ENCODE assay signal across 16 mouse cellular contexts in genomic region chr4:87759625-87760024, GRCm38 (mm10).
"Had no signal": no experiment of that assay in that cellular context is flagged by ENCODE, and none has a peak within 500 bp of the region (broad histone marks: within the 10 kb centered on the region; RNA-seq: fewer than 3 reads in every experiment).

No protein-coding gene starts in this region.

- H3K27me3 ChIP-seq: neural tube, embryonic 13.5 days; neural tube, embryonic 15.5 days; stomach, embryonic 15.5 days had no signal

- H3K9me3 ChIP-seq: neural tube, embryonic 13.5 days; neural tube, embryonic 15.5 days; stomach, embryonic 15.5 days had no signal

- H3K4me3 ChIP-seq: neural tube, embryonic 13.5 days; neural tube, embryonic 15.5 days; stomach, embryonic 15.5 days had no signal

- H3K4me2 ChIP-seq: neural tube, embryonic 13.5 days; neural tube, embryonic 15.5 days; stomach, embryonic 15.5 days had no signal

- DNase-seq: retina, postnatal 1 day; right cerebral cortex, adult 18-20 months; right cerebral cortex, postnatal 14 days; right cerebral cortex, postnatal 25 days; right cerebral cortex, postnatal 4 days; spleen, adult 18-20 months; thymus, adult 18-20 months; thymus, adult 2 months; thymus, postnatal 14 days; thymus, postnatal 25 days; thymus, postnatal 36 days; thymus, postnatal 4 days had no signal

- H3K9ac ChIP-seq: neural tube, embryonic 13.5 days; neural tube, embryonic 15.5 days; stomach, embryonic 15.5 days had no signal

- H3K27ac ChIP-seq: neural tube, embryonic 13.5 days; neural tube, embryonic 15.5 days; stomach, embryonic 15.5 days; stomach, postnatal 0 days had no signal

- H3K4me1 ChIP-seq: neural tube, embryonic 13.5 days; neural tube, embryonic 15.5 days; stomach, embryonic 15.5 days had no signal

- H3K36me3 ChIP-seq: neural tube, embryonic 13.5 days; neural tube, embryonic 15.5 days; stomach, embryonic 15.5 days had no signal
